Mouse (Mus musculus): ENCODE measurements around the gene Rasl11a. TPM values are rescaled to one million over a fixed set of nuclear protein-coding genes. Genes with fewer than 3 reads are reported as not detected.

Rasl11a gene
- polyA plus RNA-seq, 1 experiment, result 5.6 TPM

- Histone ChIP-seq H3K4me3 (replicated peaks; ENCODE audit: insufficient read depth, low read depth, low read length) (no peak overlapping the region), H3K27ac (ENCODE audit: insufficient read depth, low read length) (no peak overlapping the region), H3K4me1 (ENCODE audit: control insufficient read depth, insufficient read depth, low read length) (no peaks in the 10 kb centered on the region), H3K27me3 (ENCODE audit: control insufficient read depth, insufficient read depth, low read length) (no peaks in the 10 kb centered on the region; the same call in 1 of the 2 replicates)
- WGBS, result 66% methylated on average over 13 of the region's 13 CpGs
- no peak for TF ChIP-seq CTCF (IDR thresholded peaks at IDR 0.05; ENCODE audit: borderline replicate concordance, insufficient read depth, low read depth, low read length)
- TF ChIP-seq POLR2A (IDR thresholded peaks at IDR 0.05; ENCODE audit: borderline replicate concordance, insufficient read depth, low read length), result no peak
- DNase-seq, result no peak
Observed at GRCm38 (mm10) chr5:146896973-146897372, 52.1 kb downstream of the Rasl11a start.

Other genes with a start within 250 kb of the Rasl11a start
- 26.5 and 27.0 TPM in 2 replicates for gene Usp12, start 50.1 kb upstream of the Rasl11a start, polyA plus RNA-seq (2012; rRNA removed)
- 269 and 342 TPM in 2 replicates for gene Rpl21, start 12.2 kb upstream of the Rasl11a start, polyA plus RNA-seq (2012; rRNA removed)
- 36.4 and 43.0 TPM in 2 replicates for gene Gtf3a, start 103.6 kb downstream of the Rasl11a start, polyA plus RNA-seq (2012; rRNA removed)
- 21.9 and 23.4 TPM in 2 replicates for gene Mtif3, start 118.7 kb downstream of the Rasl11a start, polyA plus RNA-seq (2012; rRNA removed)
- 15.9 and 16.8 TPM in 2 replicates for gene Lnx2, start 231.5 kb downstream of the Rasl11a start, polyA plus RNA-seq (2012; rRNA removed)
- 85.0 and 89.2 TPM in 2 replicates for gene Polr1d, start 232.0 kb downstream of the Rasl11a start, polyA plus RNA-seq (2012; rRNA removed)